Mouse (Mus musculus): ENCODE results near the gene Itga4. TPM values are rescaled to one million over a fixed set of nuclear protein-coding genes. Genes with fewer than 3 reads are reported as not detected.

The Itga4 gene
- polyA plus RNA-seq, 1 experiment from 2014 or later, result 4.5 TPM

DNA sequence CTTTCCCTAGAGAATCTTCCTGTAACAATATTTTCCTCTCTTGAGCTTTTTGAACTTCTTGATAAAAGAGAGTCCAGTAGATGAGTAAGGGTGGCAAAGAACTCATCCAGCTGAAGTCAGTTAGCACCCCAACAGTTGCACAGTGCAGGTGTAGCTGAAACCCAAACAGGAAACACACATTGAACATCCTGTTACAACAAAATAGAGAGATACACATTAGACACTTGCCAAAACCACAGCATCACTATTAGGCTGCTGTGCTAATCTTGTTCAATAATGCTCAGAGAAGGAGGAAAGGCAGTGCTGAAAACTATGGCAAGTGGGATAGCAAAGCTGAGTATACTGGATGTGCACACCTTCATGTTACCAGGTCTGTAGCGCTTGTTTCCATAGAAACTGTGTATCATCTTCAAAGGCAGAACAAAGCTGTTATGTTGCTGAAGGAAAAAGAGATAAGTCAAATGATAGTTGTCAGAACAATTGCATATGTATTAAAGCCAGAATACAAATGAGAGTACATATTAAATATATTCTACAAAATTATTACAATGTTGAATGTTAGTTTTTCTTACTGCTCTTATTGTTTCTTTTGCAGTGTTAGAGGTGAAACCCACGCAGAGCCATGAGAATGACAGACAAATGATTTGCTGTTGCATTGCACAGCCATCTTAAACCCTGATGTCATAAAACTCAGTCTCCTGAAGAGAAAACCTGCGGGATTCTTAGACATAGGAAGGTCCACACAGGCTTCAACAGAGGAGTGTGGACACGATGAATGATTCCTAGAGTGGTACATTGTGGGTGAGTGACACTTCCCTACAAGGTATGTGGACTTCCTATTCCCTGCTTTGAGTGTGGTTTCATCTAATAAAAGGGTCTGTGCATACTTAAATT, 23.9 kb upstream of the Itga4 start:
- Histone ChIP-seq H3K4me3 (ENCODE audit: low read depth, low read length) (no peak overlapping the region), H3K4me1 (ENCODE audit: insufficient read depth, low read depth, low read length) (no peaks in the 10 kb centered on the region), H3K9ac (replicated peaks; ENCODE audit: low read depth) (no peak overlapping the region), H3K36me3 (ENCODE audit: insufficient read depth, low read length) (no peaks in the 10 kb centered on the region), H3K27me3 (replicated peaks; ENCODE audit: insufficient read depth, low read length) (no peaks in the 10 kb centered on the region), H3K9me3 (ENCODE audit: low read length) (no peaks in the 10 kb centered on the region), H3K4me2 (replicated peaks; ENCODE audit: low read depth, low read length) (no peak overlapping the region), H3K27ac (ENCODE audit: low read length) (no peak overlapping the region)
- TF ChIP-seq EP300 (IDR thresholded peaks at IDR 0.05), result no peak
- no peak for TF ChIP-seq CTCF (IDR thresholded peaks at IDR 0.05)
- ATAC-seq, result no peak
- DNase-seq (ENCODE audit: low spot score), result no peak
- 89% methylated on average over 4 of the region's 4 CpGs for WGBS

DNA sequence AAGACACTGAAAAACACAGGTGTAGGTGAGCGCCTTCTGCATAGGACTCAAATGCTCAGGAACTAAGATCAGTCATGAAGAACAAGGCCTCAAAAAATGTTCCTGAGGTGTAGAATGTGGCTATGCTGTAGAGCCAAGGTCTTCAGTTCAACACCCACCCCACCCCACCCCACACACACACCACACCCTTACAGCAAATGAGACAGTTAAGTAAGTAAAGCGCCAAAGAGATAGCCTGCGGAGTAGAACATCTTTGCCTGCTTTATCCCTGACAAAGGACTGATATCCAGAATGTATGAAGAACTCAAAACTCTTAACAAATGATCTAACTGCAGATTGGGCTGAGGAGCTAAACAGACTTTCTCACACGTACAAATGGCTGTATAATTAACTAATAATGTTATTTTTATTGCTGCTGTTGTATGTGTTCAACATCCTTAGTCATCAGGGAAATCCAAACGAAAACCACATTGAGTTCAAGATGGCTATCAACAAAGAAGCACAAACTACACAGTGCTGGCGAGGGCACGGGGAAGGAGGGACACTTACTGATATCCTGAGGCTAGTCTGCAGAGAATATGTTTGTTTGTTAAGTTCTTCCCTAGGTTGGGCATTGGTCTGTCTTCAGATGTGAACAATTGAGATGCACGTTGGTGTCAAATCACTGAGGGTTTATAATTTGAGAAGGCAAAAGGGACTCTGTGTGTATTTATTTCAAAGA, 19.3 kb upstream of the Itga4 start:
- Histone ChIP-seq H3K9me3 (ENCODE audit: low read length) (no peaks in the 10 kb centered on the region), H3K4me2 (replicated peaks; ENCODE audit: low read depth, low read length) (no peak overlapping the region), H3K36me3 (ENCODE audit: insufficient read depth, low read length) (no peaks in the 10 kb centered on the region), H3K27me3 (replicated peaks; ENCODE audit: insufficient read depth, low read length) (no peaks in the 10 kb centered on the region), H3K4me1 (ENCODE audit: insufficient read depth, low read depth, low read length) (no peaks in the 10 kb centered on the region), H3K27ac (ENCODE audit: low read length) (no peak overlapping the region), H3K4me3 (ENCODE audit: low read depth, low read length) (no peak overlapping the region), H3K9ac (replicated peaks; ENCODE audit: low read depth) (no peak overlapping the region)
- no peak for TF ChIP-seq CTCF (IDR thresholded peaks at IDR 0.05)
- TF ChIP-seq EP300 (IDR thresholded peaks at IDR 0.05), result no peak
- DNase-seq (ENCODE audit: low spot score) (no peak), ATAC-seq (no peak)
- 78% methylated on average over 8 of the region's 8 CpGs for WGBS

DNA sequence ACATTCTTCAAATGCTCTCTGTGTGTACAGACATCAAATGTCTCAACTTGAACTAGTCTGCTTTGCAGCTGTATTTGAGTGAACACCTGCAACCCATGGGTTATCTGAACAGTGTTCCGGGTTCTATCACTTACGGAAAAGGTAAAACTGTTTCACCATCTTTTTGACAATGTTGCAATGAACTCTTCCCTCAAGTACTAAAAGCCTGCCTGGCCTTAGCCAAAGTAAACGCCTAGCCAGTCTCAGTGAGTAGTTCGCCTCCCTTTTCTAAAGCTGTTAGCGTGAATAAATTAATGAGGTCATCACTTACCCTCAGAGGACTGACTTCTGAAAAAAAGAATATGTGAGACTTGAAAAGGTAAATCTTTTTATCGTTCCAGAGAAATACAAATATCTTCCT, 18.0 kb upstream of the Itga4 start:
- Histone ChIP-seq H3K9me3 (ENCODE audit: low read length) (no peaks in the 10 kb centered on the region), H3K4me3 (ENCODE audit: low read depth, low read length) (no peak overlapping the region), H3K9ac (replicated peaks; ENCODE audit: low read depth) (no peak overlapping the region), H3K27me3 (replicated peaks; ENCODE audit: insufficient read depth, low read length) (no peaks in the 10 kb centered on the region), H3K36me3 (ENCODE audit: insufficient read depth, low read length) (no peaks in the 10 kb centered on the region), H3K27ac (ENCODE audit: low read length) (no peak overlapping the region), H3K4me1 (ENCODE audit: insufficient read depth, low read depth, low read length) (no peaks in the 10 kb centered on the region), H3K4me2 (replicated peaks; ENCODE audit: low read depth, low read length) (no peak overlapping the region)
- no peak for TF ChIP-seq CTCF (IDR thresholded peaks at IDR 0.05)
- no peak for TF ChIP-seq EP300 (IDR thresholded peaks at IDR 0.05)
- WGBS, result 46% methylated on average over 6 of the region's 6 CpGs
- DNase-seq (ENCODE audit: low spot score) (peak; percentile 54), ATAC-seq (peak; percentile 59)

DNA sequence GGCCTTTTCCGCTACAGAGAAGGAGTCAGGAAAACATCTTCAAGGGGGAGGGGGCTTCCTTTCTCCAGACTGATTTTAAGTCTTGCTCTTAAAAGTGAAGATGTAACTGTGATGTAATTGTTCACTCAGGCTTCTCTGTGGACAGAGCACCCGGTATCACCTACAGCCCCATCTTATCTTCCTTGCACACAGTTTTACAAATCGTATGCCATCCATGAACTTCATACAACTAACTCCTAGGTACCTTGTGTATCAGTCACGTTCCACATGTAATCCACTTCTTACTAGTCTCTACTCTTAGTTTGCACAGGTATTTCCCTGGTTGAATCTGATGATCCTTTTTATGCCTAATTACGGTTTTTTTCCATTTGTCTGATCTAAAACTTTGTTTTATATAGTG, 10.9 kb upstream of the Itga4 start:
- TF ChIP-seq CTCF (IDR thresholded peaks at IDR 0.05), result no peak
- no peak for TF ChIP-seq EP300 (IDR thresholded peaks at IDR 0.05)
- ATAC-seq (no peak), DNase-seq (ENCODE audit: low spot score) (no peak)
- Histone ChIP-seq H3K4me3 (ENCODE audit: low read depth, low read length) (no peak overlapping the region), H3K9ac (replicated peaks; ENCODE audit: low read depth) (no peak overlapping the region), H3K27me3 (replicated peaks; ENCODE audit: insufficient read depth, low read length) (no peaks in the 10 kb centered on the region), H3K36me3 (ENCODE audit: insufficient read depth, low read length) (no peaks in the 10 kb centered on the region), H3K4me2 (replicated peaks; ENCODE audit: low read depth, low read length) (no peak overlapping the region), H3K27ac (ENCODE audit: low read length) (no peak overlapping the region), H3K4me1 (ENCODE audit: insufficient read depth, low read depth, low read length) (no peaks in the 10 kb centered on the region), H3K9me3 (ENCODE audit: low read length) (no peaks in the 10 kb centered on the region)
- 74% methylated on average over 5 of the region's 5 CpGs for WGBS

DNA sequence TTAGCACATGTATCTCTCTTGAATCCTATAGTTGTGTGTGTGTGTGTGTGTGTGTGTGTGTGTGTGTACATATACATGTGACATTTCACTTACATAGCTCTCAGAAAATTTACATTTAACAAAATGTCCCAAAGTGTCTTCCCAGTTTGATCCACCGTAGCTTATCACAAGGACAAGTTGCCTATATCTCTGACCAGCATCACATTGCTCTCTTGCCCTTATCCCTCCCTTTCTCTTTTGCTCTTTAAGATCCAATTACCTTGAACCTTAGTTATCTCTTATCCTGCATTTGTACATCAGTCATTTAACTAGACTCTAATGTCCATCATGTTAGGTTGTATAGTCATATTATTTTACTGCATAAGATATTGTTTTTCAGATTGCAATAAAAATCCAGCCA, 10.5 kb upstream of the Itga4 start:
- DNase-seq (ENCODE audit: low spot score) (no peak), ATAC-seq (no peak)
- Histone ChIP-seq H3K36me3 (ENCODE audit: insufficient read depth, low read length) (no peaks in the 10 kb centered on the region), H3K27me3 (replicated peaks; ENCODE audit: insufficient read depth, low read length) (no peaks in the 10 kb centered on the region), H3K4me2 (replicated peaks; ENCODE audit: low read depth, low read length) (no peak overlapping the region), H3K4me1 (ENCODE audit: insufficient read depth, low read depth, low read length) (no peaks in the 10 kb centered on the region), H3K27ac (ENCODE audit: low read length) (no peak overlapping the region), H3K9ac (replicated peaks; ENCODE audit: low read depth) (no peak overlapping the region), H3K4me3 (ENCODE audit: low read depth, low read length) (no peak overlapping the region), H3K9me3 (ENCODE audit: low read length) (no peaks in the 10 kb centered on the region)
- TF ChIP-seq CTCF (IDR thresholded peaks at IDR 0.05), result no peak
- TF ChIP-seq EP300 (IDR thresholded peaks at IDR 0.05), result no peak
- 95% methylated on average over 1 of the region's 1 CpGs for WGBS

DNA sequence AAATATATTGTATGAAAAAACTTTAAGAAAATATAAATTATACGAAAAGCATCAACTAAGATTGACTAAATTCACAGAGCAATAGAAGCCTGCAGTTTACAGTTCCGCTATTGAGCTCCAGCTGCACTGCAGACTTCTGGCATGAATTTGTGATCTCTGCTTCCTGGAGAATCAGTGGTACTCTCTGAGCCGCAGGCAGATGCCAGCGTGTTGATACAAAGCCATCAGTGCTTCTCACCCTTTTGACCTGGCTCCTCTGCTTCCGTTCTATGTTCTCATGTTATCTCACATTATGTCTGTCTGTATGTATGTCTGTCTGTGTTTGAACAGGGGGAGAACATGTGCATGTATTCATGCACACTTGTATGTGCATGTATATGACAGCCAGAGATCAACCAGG, 6.9 kb upstream of the Itga4 start:
- Histone ChIP-seq H3K27ac (ENCODE audit: low read length) (no peak overlapping the region), H3K36me3 (ENCODE audit: insufficient read depth, low read length) (no peaks in the 10 kb centered on the region), H3K4me2 (replicated peaks; ENCODE audit: low read depth, low read length) (no peak overlapping the region), H3K27me3 (replicated peaks; ENCODE audit: insufficient read depth, low read length) (no peaks in the 10 kb centered on the region), H3K4me1 (ENCODE audit: insufficient read depth, low read depth, low read length) (no peaks in the 10 kb centered on the region), H3K4me3 (ENCODE audit: low read depth, low read length) (no peak overlapping the region), H3K9me3 (ENCODE audit: low read length) (no peaks in the 10 kb centered on the region), H3K9ac (replicated peaks; ENCODE audit: low read depth) (no peak overlapping the region)
- WGBS, result 59% methylated on average over 5 of the region's 5 CpGs
- DNase-seq (ENCODE audit: low spot score), result no peak
- TF ChIP-seq EP300 (IDR thresholded peaks at IDR 0.05) (no peak), CTCF (IDR thresholded peaks at IDR 0.05) (no peak)
- ATAC-seq, result no peak

Measured in lung, postnatal 0 days (tissue).